Mouse (Mus musculus) forebrain, embryonic 12.5 days (tissue): ENCODE measurements at regions not wholly inside any gene's neighbourhood (a gene's known extent, or its start where the extent isn't known, plus 50 kb on each side); places are given as distances from the start of the nearest gene placed in this dataset.
"Not testable (repeated sequence)": the region's sequence is repeated elsewhere in the genome, so short reads cannot be mapped to it uniquely, and the experiment has no call there.

Experiments used
- ATAC-seq: fragments of 200-750 bp; cut with Nextera tagmentation; 2 replicates; pipeline ENCODE4 v1.8.0; 2017; ENCODE audit warnings: moderate TSS enrichment; ENCODE audit not compliant: low FRiP score
- H3K27ac ChIP-seq: fragments of 300-500 bp; sonication (generic); 2 replicates; pipeline ENCODE4 v1.5.1; 2016; ENCODE audit warnings: mild to moderate bottlenecking
- H3K27me3 ChIP-seq: fragments of 300-500 bp; sonication (generic); 2 replicates; pipeline ENCODE4 v1.6.1; 2016; ENCODE audit warnings: mild to moderate bottlenecking
- H3K36me3 ChIP-seq: fragments of 300-500 bp; sonication (generic); replicated peaks from 2 replicates; pipeline ENCODE4 v1.6.1; 2016; ENCODE audit warnings: mild to moderate bottlenecking
- H3K4me1 ChIP-seq: fragments of 300-500 bp; sonication (generic); 2 replicates; pipeline ENCODE4 v1.6.1; 2016
- H3K4me2 ChIP-seq: fragments of 300-500 bp; sonication (generic); 2 replicates; pipeline ENCODE4 v1.6.1; 2016; ENCODE audit warnings: mild to moderate bottlenecking, moderate library complexity
- H3K4me3 ChIP-seq: fragments of 300-500 bp; sonication (generic); replicated peaks from 2 replicates; pipeline ENCODE4 v1.5.1; 2016; ENCODE audit warnings: mild to moderate bottlenecking
- H3K9ac ChIP-seq: fragments of 300-500 bp; sonication (generic); 2 replicates; pipeline ENCODE4 v1.6.1; 2016; ENCODE audit warnings: mild to moderate bottlenecking
- H3K9me3 ChIP-seq: fragments of 300-500 bp; sonication (generic); 2 replicates; pipeline ENCODE4 v1.6.1; 2016
- WGBS: fragments of 180-500 bp; shearing (Covaris S2); methylation state at CpG from one replicate; pipeline ENCODE4 v1.1.7; 2016; 5-methylcytosine and 5-hydroxymethylcytosine counted together

DNA sequence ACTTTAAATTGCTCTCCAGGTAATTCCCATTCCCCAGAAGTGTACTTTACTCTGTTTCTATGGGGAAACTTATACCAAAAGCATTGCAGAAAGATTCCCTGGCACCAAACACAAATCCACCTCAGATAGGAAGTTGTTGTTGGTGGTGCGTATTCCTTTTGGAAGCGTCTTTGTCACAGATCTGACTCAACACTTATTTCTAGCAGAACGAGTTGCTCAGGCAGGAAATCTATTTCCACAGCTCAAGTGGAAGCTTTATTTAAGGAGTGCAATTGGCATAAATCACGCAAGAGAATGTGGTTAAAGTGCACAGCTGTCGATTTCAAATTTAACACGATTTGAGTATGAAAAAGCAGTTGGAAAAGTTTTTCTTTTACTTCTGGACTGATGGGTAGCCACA, 436.9 kb upstream of the Ghitm start:
- H3K4me1 ChIP-seq: no peaks in the 10 kb centered on the region
- no peaks in the 10 kb centered on the region for H3K27me3 ChIP-seq
- no peak for ATAC-seq
- no peak overlapping the region for H3K4me2 ChIP-seq
- no peak overlapping the region for H3K9ac ChIP-seq
- H3K27ac ChIP-seq: no peak overlapping the region
- no peaks in the 10 kb centered on the region for H3K9me3 ChIP-seq
- H3K4me3 ChIP-seq: no peak overlapping the region
- 88% methylated on average over 6 of the region's 6 CpGs for WGBS
- no peaks in the 10 kb centered on the region for H3K36me3 ChIP-seq

DNA sequence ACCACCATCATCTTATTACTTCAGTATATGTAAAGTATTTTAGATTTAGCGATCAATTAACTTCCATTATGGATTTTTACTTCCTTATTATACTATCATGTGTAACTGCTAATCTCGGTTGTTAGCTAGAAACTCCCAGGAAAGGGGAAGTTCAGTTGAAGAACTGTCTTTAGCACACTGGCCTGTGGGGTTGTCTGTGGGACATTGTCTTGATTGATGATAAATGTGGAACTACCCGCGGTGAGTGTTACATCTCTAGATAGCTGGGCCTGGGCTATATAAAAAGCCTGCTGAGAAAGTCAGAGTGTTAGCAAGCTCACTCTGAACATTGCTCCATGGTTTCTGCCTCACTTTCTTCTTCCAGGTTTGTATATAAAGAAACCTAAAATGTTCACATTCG, 423.2 kb upstream of the Ghitm start:
- no peak overlapping the region for H3K9ac ChIP-seq
- ATAC-seq: no peak
- no peak overlapping the region for H3K27ac ChIP-seq
- H3K4me1 ChIP-seq: no peaks in the 10 kb centered on the region
- no peak overlapping the region for H3K4me2 ChIP-seq
- 90% methylated on average over 5 of the region's 5 CpGs for WGBS
- H3K36me3 ChIP-seq: no peaks in the 10 kb centered on the region
- H3K4me3 ChIP-seq: no peak overlapping the region
- no peaks in the 10 kb centered on the region for H3K9me3 ChIP-seq
- no peaks in the 10 kb centered on the region for H3K27me3 ChIP-seq

DNA sequence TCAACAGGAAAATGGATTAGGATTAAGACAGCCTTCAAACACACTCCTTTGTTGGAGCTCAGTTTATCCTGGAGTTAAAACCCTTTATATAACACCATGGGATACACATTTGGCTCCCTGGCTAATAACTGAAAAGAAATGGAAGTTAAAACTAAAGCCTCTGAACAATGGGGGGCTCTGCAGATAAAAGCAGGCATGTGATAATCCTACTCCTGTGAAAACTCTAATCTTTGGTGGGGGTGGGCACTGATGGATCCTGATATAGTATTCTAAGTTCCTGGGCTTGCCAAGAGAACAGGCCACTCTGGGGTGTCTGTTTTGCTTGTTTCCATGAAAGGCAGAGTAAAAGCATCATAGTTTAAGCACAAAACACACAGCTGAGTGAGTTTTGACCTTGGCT, 388.5 kb upstream of the Ghitm start:
- H3K36me3 ChIP-seq: no peaks in the 10 kb centered on the region
- H3K27ac ChIP-seq: no peak overlapping the region
- H3K9me3 ChIP-seq: no peaks in the 10 kb centered on the region
- no peak overlapping the region for H3K4me2 ChIP-seq
- H3K9ac ChIP-seq: no peak overlapping the region
- no peak overlapping the region for H3K4me3 ChIP-seq
- H3K4me1 ChIP-seq: 0 out of 2 replicates have a peak, but pooled peaks cover 4% of the 10 kb centered on the region
- ATAC-seq: no peak
- H3K27me3 ChIP-seq: no peaks in the 10 kb centered on the region

DNA sequence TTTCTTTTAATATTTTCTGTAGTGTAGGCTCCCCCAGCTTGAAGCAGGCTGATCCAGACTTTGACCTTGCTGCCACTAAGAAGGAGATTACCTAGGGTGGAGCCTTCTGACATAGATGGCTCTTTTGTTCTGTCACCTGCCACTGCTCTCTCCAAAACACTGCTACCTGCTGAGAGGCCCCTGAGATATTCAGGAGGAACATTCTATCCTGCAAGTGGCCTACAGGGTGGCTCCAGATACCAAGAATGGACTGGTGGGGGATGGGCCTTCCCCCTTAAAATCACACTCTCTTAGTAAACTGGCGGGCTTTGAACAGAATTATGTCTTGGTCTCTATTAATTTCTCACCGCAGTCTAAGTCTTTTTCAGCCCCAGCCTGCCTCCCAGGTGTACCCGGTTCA, 385.6 kb upstream of the Ghitm start:
- not testable (repeated sequence) for H3K9me3 ChIP-seq, H3K27ac ChIP-seq, H3K4me3 ChIP-seq, H3K4me1 ChIP-seq, H3K9ac ChIP-seq, H3K36me3 ChIP-seq, ATAC-seq, H3K4me2 ChIP-seq, H3K27me3 ChIP-seq
- 78% methylated on average over 3 of the region's 3 CpGs for WGBS

DNA sequence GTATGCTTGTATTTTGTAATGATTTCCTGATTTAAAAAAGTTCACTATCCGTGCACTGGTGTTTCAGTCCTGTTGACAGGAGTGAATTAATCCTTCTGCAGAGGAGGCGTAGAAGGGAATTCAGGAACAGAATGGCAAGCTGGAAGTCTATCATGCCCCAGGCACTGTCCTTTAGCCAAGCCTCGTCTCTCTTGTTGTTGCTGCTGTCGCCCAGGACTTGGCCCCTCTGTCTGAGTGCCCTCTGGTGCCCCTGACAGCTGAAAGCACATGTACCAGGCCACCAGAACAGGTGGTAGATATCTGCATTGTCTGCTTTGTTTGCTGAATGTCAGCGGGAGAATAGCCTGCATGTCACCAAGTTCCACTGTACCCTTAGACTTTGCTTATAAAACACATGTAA, 370.2 kb upstream of the Ghitm start:
- no peak for ATAC-seq
- Histone ChIP-seq H3K27me3 (no peaks in the 10 kb centered on the region), H3K9ac (no peak overlapping the region), H3K27ac (no peak overlapping the region), H3K4me1 (no peaks in the 10 kb centered on the region), H3K4me2 (no peak overlapping the region), H3K4me3 (no peak overlapping the region), H3K9me3 (no peaks in the 10 kb centered on the region), H3K36me3 (no peaks in the 10 kb centered on the region)
- WGBS: 72% methylated on average over 5 of the region's 5 CpGs

DNA sequence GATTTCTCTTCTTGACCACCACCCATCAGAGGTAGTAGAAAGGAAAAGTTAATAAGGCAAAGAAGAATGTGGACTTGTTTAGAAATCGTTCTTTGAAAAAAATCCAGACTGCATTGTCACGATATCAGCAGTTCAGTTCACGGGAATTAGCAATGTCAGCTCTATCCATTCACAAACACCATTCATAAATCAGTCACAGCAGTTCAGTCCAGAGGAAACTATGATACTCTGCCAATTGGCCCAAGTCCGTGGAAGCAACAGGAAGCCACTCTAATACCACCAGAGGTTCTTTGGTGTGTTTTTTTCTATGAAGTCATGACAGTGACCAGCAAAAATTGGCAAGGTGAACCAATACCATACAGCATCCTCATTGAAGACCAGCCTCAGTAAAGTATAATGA, 355.6 kb upstream of the Ghitm start:
- Histone ChIP-seq H3K4me2 (no peak overlapping the region), H3K9ac (no peak overlapping the region), H3K4me1 (no peaks in the 10 kb centered on the region), H3K9me3 (no peaks in the 10 kb centered on the region), H3K27ac (no peak overlapping the region), H3K4me3 (no peak overlapping the region), H3K36me3 (no peaks in the 10 kb centered on the region), H3K27me3 (no peaks in the 10 kb centered on the region)
- ATAC-seq: no peak
- 81% methylated on average over 4 of the region's 4 CpGs for WGBS

DNA sequence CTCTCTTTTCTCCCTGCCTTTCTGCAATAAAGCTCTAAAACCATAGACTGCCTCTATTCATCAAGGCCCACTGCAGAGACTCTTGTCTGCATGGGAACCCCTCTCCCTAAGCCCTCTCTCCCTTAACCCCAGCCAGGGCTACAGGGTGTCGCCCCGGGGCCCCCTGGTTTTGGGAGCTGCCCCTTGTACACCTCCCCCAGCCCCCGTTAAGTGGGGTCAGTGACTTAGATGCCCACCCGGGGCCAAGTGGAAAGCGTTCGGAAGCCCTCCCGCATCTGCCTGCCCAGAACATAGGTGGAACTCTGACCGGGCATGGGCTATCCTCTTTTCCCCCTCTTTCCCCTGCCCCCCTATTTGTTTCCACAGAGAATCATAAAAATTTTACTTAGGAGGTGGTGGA, 350.2 kb upstream of the Ghitm start:
- H3K4me1 ChIP-seq: no peaks in the 10 kb centered on the region
- 92% methylated on average over 8 of the region's 8 CpGs for WGBS

DNA sequence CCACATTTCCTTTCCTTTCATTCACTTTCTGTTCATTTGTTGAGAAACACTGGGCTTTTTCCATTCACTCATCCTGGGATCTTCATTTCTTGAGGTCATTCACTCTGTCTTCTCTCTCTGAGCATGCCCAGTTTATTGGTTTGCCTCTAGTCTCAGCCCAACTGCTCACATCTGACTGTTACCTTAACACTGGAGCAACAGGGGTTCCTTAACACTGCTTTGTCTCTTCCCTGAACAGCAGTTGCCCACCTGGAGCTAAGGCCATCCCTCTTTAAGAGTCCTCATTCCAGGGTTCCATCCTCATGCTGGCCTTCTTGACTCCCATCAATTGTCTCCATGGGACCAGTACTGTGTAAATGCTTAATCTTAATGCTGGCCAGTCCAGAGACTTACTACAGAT, 342.5 kb upstream of the Ghitm start:
- no peak overlapping the region for H3K4me3 ChIP-seq
- H3K9me3 ChIP-seq: no peaks in the 10 kb centered on the region
- no peak for ATAC-seq

More for the DNA sequence above, 350.2 kb upstream of the Ghitm start:
- ATAC-seq: no peak
- H3K4me2 ChIP-seq: no peak overlapping the region
- H3K9me3 ChIP-seq: no peaks in the 10 kb centered on the region
- H3K9ac ChIP-seq: no peak overlapping the region
- H3K27me3 ChIP-seq: no peaks in the 10 kb centered on the region
- no peak overlapping the region for H3K27ac ChIP-seq
- no peak overlapping the region for H3K4me3 ChIP-seq
- H3K36me3 ChIP-seq: no peaks in the 10 kb centered on the region

DNA sequence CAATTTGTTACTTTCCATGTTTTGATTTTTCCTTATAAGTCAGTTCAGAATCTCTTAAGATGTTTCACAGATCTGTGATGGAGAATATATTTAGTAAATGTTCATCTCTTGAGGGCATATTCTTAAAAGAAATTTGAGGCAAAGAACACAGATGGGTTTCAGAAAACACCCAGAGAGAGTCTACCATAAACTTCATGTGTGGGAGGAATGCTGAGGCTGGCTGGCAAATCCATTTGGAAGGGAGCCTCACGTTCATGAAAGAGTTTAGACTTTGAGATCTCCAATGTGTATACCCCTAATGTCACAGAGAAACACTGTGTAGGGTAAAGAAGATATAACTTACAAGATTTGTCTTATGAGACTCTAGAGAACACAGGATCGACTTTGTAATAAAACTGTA, 333.6 kb upstream of the Ghitm start:
- WGBS: 74% methylated on average over 2 of the region's 2 CpGs
- Histone ChIP-seq H3K27ac (no peak overlapping the region), H3K36me3 (no peaks in the 10 kb centered on the region), H3K9ac (no peak overlapping the region), H3K27me3 (no peaks in the 10 kb centered on the region), H3K9me3 (no peaks in the 10 kb centered on the region), H3K4me1 (no peaks in the 10 kb centered on the region), H3K4me3 (no peak overlapping the region), H3K4me2 (no peak overlapping the region)
- no peak for ATAC-seq

More for the DNA sequence above, 342.5 kb upstream of the Ghitm start:
- H3K4me1 ChIP-seq: no peaks in the 10 kb centered on the region
- no peaks in the 10 kb centered on the region for H3K27me3 ChIP-seq
- no peak overlapping the region for H3K27ac ChIP-seq
- no peaks in the 10 kb centered on the region for H3K36me3 ChIP-seq
- no peak overlapping the region for H3K9ac ChIP-seq
- H3K4me2 ChIP-seq: no peak overlapping the region

DNA sequence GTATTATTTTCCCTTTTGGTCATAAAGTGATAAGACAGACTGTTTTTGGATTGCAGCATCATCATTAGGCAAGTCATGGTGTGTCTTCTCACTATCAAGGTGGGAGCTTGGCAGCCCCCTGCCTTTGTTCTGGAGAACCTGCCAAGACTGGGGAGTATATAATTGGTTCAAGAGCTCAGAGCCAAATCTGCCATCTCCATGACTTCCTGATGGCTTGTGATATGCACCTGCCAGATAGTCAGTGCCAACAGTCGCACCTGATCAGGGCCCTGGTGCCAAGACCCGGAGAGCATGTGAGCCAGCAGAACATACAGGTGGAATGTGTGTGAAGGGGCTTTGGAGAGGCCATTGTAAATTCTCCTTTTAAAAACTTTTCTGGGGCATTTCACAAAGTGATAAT, 305.8 kb upstream of the Ghitm start:
- 92% methylated on average over 2 of the region's 2 CpGs for WGBS
- Histone ChIP-seq H3K4me3 (no peak overlapping the region), H3K4me1 (no peaks in the 10 kb centered on the region), H3K27ac (no peak overlapping the region), H3K36me3 (no peaks in the 10 kb centered on the region), H3K27me3 (no peaks in the 10 kb centered on the region), H3K9ac (no peak overlapping the region), H3K9me3 (no peaks in the 10 kb centered on the region), H3K4me2 (no peak overlapping the region)
- 0 out of 2 replicates have a peak, but pooled peaks have one; percentile 27 for ATAC-seq

DNA sequence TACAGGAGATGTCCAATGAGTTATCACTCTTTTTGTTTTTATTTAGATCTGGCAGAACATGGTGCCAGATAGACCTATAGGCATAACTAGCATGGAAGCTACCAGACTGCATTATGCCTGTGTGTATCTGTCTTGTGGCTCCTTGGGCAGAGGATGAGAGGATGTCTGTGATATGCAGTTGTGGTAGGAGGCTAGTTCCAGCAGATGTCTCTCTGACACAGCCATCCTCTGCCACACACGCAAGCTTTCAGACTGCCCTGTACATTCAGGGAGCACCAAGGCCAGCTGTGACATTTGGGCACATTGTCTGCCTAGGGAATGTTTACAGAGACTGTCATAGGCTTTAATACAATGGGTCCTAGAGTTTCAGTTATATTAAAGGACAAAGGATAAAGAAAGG, 295.6 kb upstream of the Ghitm start:
- Histone ChIP-seq H3K4me2 (no peak overlapping the region), H3K9ac (no peak overlapping the region), H3K4me1 (no peaks in the 10 kb centered on the region), H3K36me3 (no peaks in the 10 kb centered on the region), H3K27ac (no peak overlapping the region), H3K9me3 (no peaks in the 10 kb centered on the region), H3K27me3 (no peaks in the 10 kb centered on the region), H3K4me3 (no peak overlapping the region)
- no peak for ATAC-seq
- WGBS: 61% methylated on average over 1 of the region's 1 CpGs

DNA sequence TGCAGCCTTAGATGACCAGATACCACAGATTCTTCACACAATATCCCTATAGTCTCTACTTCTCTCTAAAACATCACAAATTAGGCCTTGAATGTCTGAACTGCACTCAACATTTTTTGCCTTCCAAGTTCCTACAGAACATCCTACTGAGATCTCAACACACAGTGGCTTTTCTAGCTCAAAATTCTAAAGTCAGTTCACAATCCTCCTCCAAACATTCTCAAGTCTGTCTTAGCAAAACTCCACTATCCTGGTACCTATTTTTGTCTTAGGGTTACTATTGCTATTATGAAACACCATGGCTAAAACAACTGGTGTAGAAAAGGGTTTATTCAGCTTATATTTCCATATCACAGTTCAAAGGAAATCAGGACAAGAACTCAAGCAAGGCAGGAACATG, 290.4 kb upstream of the Ghitm start:
- H3K4me3 ChIP-seq: no peak overlapping the region
- H3K27me3 ChIP-seq: no peaks in the 10 kb centered on the region
- H3K4me1 ChIP-seq: no peaks in the 10 kb centered on the region
- H3K9me3 ChIP-seq: no peaks in the 10 kb centered on the region
- no peak overlapping the region for H3K4me2 ChIP-seq
- no peak overlapping the region for H3K27ac ChIP-seq
- no peaks in the 10 kb centered on the region for H3K36me3 ChIP-seq
- H3K9ac ChIP-seq: no peak overlapping the region
- no peak for ATAC-seq

DNA sequence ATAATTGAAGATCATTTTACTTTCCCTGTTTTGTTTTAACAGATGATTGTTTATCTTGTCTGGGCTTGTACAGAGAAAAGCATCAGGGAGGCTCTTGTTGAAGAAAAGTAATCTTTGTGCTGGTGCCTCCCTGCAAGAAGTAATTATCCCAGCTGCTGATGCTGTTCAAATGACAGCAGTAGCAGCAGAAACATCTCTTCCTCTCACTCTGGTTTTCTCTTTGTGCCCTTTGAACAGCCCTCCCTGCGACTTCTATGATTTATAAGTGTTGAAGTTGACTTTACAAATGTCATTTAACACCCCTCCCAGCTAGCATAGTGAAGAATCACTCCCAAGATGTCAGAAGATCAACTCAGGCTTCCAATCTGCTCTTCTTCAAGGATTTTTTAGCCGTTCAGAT, 286.5 kb upstream of the Ghitm start:
- no peak overlapping the region for H3K9ac ChIP-seq
- no peaks in the 10 kb centered on the region for H3K4me1 ChIP-seq
- 88% methylated on average over 2 of the region's 2 CpGs for WGBS
- H3K27me3 ChIP-seq: no peaks in the 10 kb centered on the region
- H3K27ac ChIP-seq: no peak overlapping the region
- H3K4me3 ChIP-seq: no peak overlapping the region
- no peak overlapping the region for H3K4me2 ChIP-seq
- H3K36me3 ChIP-seq: no peaks in the 10 kb centered on the region
- no peaks in the 10 kb centered on the region for H3K9me3 ChIP-seq
- ATAC-seq: no peak

DNA sequence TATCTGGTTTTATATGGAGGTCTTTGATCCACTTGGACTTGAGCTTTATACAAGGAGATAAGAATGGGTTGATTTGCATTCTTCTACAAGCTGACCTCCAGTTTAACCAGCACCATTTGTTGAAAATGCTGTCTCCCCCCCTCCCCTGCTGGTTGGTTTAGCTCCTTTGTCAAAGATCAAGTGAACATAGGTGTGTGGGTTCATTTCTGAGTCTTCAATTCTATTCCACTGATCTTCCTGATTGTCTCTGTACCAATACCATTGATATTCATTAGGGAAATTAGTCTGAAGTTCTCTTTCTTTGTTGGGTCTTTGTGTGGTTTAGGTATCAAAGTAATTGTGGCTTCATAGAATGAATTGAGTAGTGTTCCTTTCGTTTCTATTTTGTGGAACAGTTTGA, 277.5 kb upstream of the Ghitm start:
- H3K4me1 ChIP-seq, ATAC-seq, H3K4me2 ChIP-seq, H3K9me3 ChIP-seq, H3K36me3 ChIP-seq, H3K27me3 ChIP-seq, H3K9ac ChIP-seq, H3K27ac ChIP-seq, H3K4me3 ChIP-seq: not testable (repeated sequence)
- 52% methylated on average over 1 of the region's 1 CpGs for WGBS
